Mouse (Mus musculus) layer of hippocampus, adult 2 months (tissue): Measurements from ENCODE around the gene Tceal5. TPM values are rescaled to one million over a fixed set of nuclear protein-coding genes. Genes with fewer than 3 reads are reported as not detected.

Experiments
- DNase-seq, 2 experiments: peaks; one replicate each; pipeline ENCODE4 v3.0.0; 2022; ENCODE audit warnings: low spot score in 2 of 2
- H3K27ac ChIP-seq: fragments of 200-600 bp; 2 replicates; pipeline ENCODE4 v1.8.1; 2022
- H3K4me3 ChIP-seq: fragments of 200-600 bp; 2 replicates; pipeline ENCODE4 v1.8.1; 2022; ENCODE audit warnings: mild to moderate bottlenecking
- CTCF ChIP-seq: fragments of 200-600 bp; conservative IDR thresholded peaks from 2 replicates; pipeline ENCODE4 v1.8.1; 2022; ENCODE audit warnings: antibody characterized with exemption, mild to moderate bottlenecking, moderate library complexity
- microRNA-seq, 2 experiments: library from miRNA; unstranded; fragments of <30 nt; microRNA quantifications; one replicate each; pipeline ENCODE4 v1.2.0; 2021
- total RNA-seq, 2 experiments: library from RNA; stranded (reverse); gene quantifications; 2 replicates each; pipeline ENCODE4 v1.2.3; 2021

Tceal5 gene
- total RNA-seq, 2 experiments from 2014 or later = 105 to 150 TPM

GRCm38 (mm10) chrX:136213396-136213795 lies 9.7 kb upstream of the Tceal5 start:
- no peak for DNase-seq
- Histone ChIP-seq H3K27ac (no peak overlapping the region), H3K4me3 (no peak overlapping the region)
- no peak for TF ChIP-seq CTCF

GRCm38 (mm10) chrX:136204406-136204805 lies 730 bp upstream of the Tceal5 start:
- H3K27ac ChIP-seq = no peak overlapping the region
- DNase-seq = no peak
- TF ChIP-seq CTCF = no peak
- H3K4me3 ChIP-seq = no peak overlapping the region

DNA sequence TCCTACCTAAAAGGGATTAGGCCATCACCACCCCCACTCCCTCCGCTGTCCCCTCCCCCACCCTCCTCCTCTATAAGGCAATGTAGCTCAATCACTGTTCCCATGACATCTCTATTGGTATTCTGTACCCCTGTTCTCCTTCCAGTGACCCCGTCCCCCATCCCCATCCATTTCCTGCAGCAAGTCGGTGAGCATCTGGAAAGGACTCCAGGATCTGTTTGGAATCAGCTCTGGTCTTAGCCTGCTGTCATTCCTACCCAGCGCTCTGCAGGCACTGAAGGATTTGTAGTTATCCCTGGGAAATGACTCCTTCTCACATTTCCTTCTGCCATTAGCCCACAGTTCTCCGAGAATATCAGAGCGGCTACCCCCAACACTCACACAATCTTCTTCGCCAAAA lies 419 bp downstream of the Tceal5 start:
- TF ChIP-seq CTCF = no peak
- no peak for DNase-seq
- peak overlapping the region; percentile 63 for H3K4me3 ChIP-seq
- H3K27ac ChIP-seq = peak overlapping the region; percentile 89

DNA sequence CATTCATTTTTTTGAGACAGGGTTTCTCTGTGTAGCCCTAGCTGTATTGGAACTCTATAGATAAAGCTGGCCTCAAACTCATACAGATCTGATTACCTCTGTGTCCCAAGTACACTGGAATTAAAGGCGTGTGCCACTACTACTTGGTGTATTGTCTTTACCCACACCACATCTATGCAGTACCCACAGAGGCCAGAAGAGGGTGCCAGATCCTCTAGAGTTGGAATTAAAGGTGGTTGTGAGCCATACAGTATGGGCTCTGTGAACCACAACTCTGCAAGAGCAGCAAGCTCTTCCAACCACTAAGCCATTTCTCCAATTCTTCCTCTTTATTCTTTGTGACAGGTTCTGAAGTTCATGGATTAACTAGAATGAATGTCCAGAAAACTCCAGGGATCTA lies 6.8 kb downstream of the Tceal5 start:
- H3K4me3 ChIP-seq = no peak overlapping the region
- H3K27ac ChIP-seq = no peak overlapping the region
- TF ChIP-seq CTCF = peak; percentile 65
- DNase-seq = no peak

DNA sequence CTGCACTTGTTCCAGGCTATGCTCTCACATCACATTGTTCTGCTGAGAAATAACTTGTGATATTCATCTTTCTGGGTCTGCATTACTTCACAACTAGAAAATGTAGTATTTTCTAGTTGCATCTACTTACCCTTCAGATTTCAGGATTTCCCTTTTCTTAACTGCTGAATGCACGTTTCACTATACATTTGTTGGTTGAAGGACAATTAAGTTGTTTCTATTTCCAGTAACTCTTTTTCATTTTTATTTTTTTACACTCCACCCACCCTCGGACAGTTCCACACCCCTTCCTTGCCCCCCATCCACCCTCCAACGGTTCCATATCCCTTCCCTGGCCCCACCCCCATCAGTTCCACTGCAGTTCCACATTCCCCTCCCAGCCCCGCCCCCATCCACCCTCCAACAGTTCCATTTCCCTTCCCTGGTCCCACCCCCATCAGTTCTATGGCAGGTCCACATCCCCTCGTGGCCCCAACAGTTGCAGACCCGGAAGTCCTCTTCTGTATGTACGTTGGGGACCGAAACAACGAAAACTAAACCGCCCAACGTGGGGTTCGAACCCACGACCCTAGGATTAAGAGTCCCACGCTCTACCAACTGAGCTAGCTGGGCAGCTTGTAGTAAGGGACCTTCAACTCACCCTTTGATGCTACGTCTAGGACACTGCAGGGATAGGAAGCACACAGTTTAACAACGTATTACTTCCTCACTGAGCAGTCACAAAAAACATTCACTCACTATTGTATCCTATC lies 8.3 kb downstream of the Tceal5 start:
- no peak for DNase-seq
- Histone ChIP-seq H3K27ac (no peak overlapping the region), H3K4me3 (no peak overlapping the region)
- TF ChIP-seq CTCF = no peak

DNA sequence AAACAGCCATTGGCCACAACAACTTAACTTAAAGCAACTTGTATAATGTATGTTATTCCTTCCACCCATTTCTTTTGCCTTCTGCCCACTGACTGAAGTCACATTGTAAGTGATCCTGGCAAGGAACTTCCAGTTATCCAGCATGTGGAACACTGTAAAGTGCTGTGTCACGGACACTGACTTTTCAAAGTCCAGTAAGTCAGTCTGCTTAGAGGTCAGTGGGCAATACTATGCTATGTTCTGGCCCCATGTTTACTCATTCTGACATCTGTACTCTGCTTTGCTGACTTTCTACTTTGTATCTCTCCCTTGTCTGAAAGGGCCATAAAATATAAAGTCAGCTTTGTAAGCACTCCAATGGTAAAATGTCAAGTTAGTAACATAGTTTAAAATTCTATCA lies 20.6 kb downstream of the Tceal5 start:
- DNase-seq = no peak
- TF ChIP-seq CTCF = no peak
- H3K4me3 ChIP-seq = no peak overlapping the region

GRCm38 (mm10) chrX:136180897-136181553 lies 22.7 kb downstream of the Tceal5 start:
- H3K4me3 ChIP-seq = no peak overlapping the region
- no peak overlapping the region for H3K27ac ChIP-seq
- no peak for TF ChIP-seq CTCF
- no peak for DNase-seq

More for the DNA sequence above, 20.6 kb downstream of the Tceal5 start:
- H3K27ac ChIP-seq = no peak overlapping the region

GRCm38 (mm10) chrX:136172786-136173185 lies 30.9 kb downstream of the Tceal5 start:
- no peak for TF ChIP-seq CTCF
- peak overlapping the region; percentile 88 for H3K27ac ChIP-seq
- peak overlapping the region; percentile 67 for H3K4me3 ChIP-seq
- DNase-seq = no peak

DNA sequence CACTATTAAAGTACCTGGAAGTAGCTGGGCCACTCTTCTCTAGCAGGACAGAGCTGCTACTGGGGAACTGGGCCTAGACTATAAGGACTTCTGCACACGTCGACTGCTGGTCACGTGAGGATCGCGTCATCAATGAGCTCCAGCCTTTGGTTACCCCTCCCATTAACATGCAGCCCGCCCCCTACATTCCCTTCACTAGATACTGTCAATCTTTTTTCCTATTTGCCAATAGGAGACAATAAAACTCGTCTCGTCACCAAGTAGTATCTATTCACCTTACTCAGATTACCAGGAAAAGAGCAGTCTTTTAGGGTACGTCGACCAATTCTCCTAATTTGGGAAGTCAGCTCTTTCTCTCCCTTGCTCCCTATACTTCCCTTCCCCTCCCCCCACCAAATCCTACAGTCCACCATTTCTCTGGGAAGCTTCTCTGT lies 31.5 kb downstream of the Tceal5 start, which contains the start of gene Tceal8:
Gene Tceal8, minus strand, starts transcription at position 225 of the 434 bp plus-strand sequence.
- peak; percentile 64 to 86 for DNase-seq
- Histone ChIP-seq H3K27ac (peak within 1 kb of the TSS; percentile 88), H3K4me3 (peak within 1 kb of the TSS; percentile 67)
- no peak for TF ChIP-seq CTCF

DNA sequence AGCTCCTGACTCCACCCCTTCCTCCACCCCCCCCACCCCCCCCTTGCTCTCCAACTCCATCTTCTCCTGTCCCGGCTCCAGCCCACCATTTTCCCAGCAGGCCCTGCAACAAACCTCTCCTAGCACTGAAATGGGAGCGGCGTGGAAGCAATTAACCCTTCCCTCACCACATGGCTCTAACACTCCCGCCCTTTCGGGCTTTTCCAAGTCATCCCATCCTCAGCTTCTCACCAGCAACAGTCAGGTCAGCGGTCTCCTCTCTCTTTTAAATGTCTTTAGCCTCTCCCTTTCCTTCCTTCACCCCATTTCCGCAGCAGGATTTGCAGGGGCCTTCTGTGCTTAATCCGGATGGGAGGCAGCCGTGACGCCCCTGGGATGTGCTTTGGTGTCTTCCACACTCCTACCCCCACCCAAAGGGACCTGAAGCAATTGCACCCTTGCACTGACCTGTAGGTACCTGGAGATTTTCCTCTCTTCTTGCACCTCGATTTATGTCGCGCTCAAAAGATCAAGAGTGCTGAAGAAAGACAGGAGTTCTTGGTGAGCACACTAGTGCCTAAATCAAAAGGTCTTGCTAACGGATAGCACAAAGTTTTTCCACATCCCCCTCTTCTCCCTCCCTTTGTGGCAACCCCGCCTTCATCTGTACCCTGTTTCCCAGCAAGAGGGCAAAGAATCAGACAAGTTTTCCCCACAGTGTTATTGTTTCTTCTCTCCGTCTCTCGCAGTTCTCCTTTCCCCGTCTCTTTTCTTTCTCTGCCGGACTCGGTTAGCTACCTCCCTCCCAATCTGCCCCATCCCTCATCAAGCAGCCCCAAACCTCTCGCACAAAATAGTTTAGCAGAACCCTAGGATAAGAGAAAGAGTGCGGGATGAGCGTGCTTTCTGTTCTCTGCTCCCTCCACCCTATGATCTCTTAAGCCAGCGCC lies 32.2 kb downstream of the Tceal5 start:
- Histone ChIP-seq H3K4me3 (peak overlapping the region; percentile 67), H3K27ac (peak overlapping the region; percentile 88)
- TF ChIP-seq CTCF = no peak
- DNase-seq = peak; percentile 49 to 59

DNA sequence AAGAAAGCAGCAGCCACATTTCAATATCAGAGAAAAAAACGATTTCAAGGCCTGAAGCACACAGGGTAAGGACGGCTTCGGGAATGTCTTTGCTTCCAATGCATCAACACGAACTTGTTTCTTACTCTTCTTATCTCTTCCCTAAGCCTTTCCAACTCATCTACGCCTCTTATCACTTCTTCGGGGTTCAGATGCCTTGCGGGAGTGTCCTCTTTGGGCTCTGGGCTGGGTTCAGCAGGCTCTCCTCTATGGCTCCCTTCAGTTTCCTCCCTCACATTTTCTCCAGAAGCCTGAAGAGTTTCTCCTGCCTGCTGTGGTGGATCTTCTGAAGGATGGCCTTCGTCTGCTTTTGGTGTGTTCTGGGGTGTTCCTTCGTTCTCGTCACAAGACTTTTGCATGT lies 33.1 kb downstream of the Tceal5 start:
- TF ChIP-seq CTCF = no peak
- DNase-seq = no peak
- Histone ChIP-seq H3K4me3 (peak overlapping the region; percentile 7; the same call in 1 of the 2 replicates), H3K27ac (no peak overlapping the region)

Small RNA genes within 50 kb of the gene (microRNA-seq; reads per million reads assigned to microRNA genes)
- gene Mir6383 = 0 reads per million in 2 experiments

Other genes starting within 250 kb of the Tceal5 start
- 10 to 100 TPM; 60.7 to 62.9 TPM for gene Arxes2, start 210.1 kb downstream of the Tceal5 start, total RNA-seq
- gene Arxes1, start 170.5 kb downstream of the Tceal5 start, total RNA-seq = 10 to 100 TPM; 32.6 to 34.4 TPM
- 100 to 1,000 TPM; 365 to 379 TPM for gene Bex2, start 135.6 kb downstream of the Tceal5 start, total RNA-seq
- under 1 TPM in 1 of 2 experiments, not detected in 1; 0.12 TPM for gene Nxf3, start 118.6 kb downstream of the Tceal5 start, total RNA-seq
- 10 to 100 TPM; 18.5 to 22.0 TPM for gene Bex4, start 64.9 kb downstream of the Tceal5 start, total RNA-seq
- 10 to 100 TPM; 33.2 to 40.7 TPM for gene Tceal8, start 31.5 kb downstream of the Tceal5 start, total RNA-seq
- gene Tceal7, start 10.9 kb upstream of the Tceal5 start, total RNA-seq = 1 to 10 TPM; 2.1 to 2.4 TPM
- gene Bex1, start 11.6 kb upstream of the Tceal5 start, total RNA-seq = 10 to 100 TPM; 75.0 to 76.6 TPM
- 10 to 100 TPM; 89.7 to 92.3 TPM for gene Tceal9, start 41.2 kb upstream of the Tceal5 start, total RNA-seq
- 100 to 1,000 TPM; 301 to 311 TPM for gene Bex3, start 66.4 kb upstream of the Tceal5 start, total RNA-seq